Mouse (Mus musculus) inflammation-experienced regulatory T-cells, adult 6 months (primary cell): ENCODE results near the gene Atp1b2. TPM values are rescaled to one million over a fixed set of nuclear protein-coding genes. Genes with fewer than 3 reads are reported as not detected.

Experiments
- ATAC-seq: one replicate; pipeline ENCODE4 v1.8.0; 2017
- polyA plus RNA-seq, 3 experiments: library from polyadenylated mRNA; unstranded; fragments of 100-300 nt; shearing (Covaris generic); gene quantifications; one replicate each; pipeline ENCODE4 v1.2.1; 2017

The Atp1b2 gene
- polyA plus RNA-seq, 3 experiments from 2014 or later: 0.17 TPM; not detected in 2

- no peak for ATAC-seq
Observed at GRCm38 (mm10) chr11:69606832-69607231, 1.1 kb upstream of the Atp1b2 start.

GRCm38 (mm10) chr11:69606491-69606795 is 701 bp upstream of the Atp1b2 start:
- ATAC-seq: no peak

- peak; percentile 28 for ATAC-seq
Observed at GRCm38 (mm10) chr11:69604795-69605664, 712 bp downstream of the Atp1b2 start.

GRCm38 (mm10) chr11:69604347-69604746 is 1.4 kb downstream of the Atp1b2 start:
- no peak for ATAC-seq

GRCm38 (mm10) chr11:69603516-69603915 is 2.2 kb downstream of the Atp1b2 start:
- ATAC-seq: no peak

- no peak for ATAC-seq
Observed at GRCm38 (mm10) chr11:69601768-69602167, 4.0 kb downstream of the Atp1b2 start.

- no peak for ATAC-seq
Observed at GRCm38 (mm10) chr11:69600098-69600497, 5.6 kb downstream of the Atp1b2 start.

GRCm38 (mm10) chr11:69599436-69599835 is 6.3 kb downstream of the Atp1b2 start:
- ATAC-seq: no peak

- no peak for ATAC-seq
Observed at GRCm38 (mm10) chr11:69594853-69595252, 10.9 kb downstream of the Atp1b2 start.

- ATAC-seq: no peak
Observed at GRCm38 (mm10) chr11:69592799-69593198, 12.9 kb downstream of the Atp1b2 start.

- no peak for ATAC-seq
Observed at GRCm38 (mm10) chr11:69591899-69592637, 13.7 kb downstream of the Atp1b2 start.

- ATAC-seq: no peak
Observed at GRCm38 (mm10) chr11:69591424-69591823, 14.3 kb downstream of the Atp1b2 start.

GRCm38 (mm10) chr11:69590622-69591021 is 15.1 kb downstream of the Atp1b2 start:
- ATAC-seq: no peak

- no peak for ATAC-seq
Observed at GRCm38 (mm10) chr11:69589207-69589834, 16.4 kb downstream of the Atp1b2 start.

GRCm38 (mm10) chr11:69585718-69586325 is 19.9 kb downstream of the Atp1b2 start:
- no peak for ATAC-seq

- no peak for ATAC-seq
Observed at GRCm38 (mm10) chr11:69584937-69585336, 20.8 kb downstream of the Atp1b2 start.

- ATAC-seq: no peak
Observed at GRCm38 (mm10) chr11:69584008-69584407, 21.7 kb downstream of the Atp1b2 start.

- ATAC-seq: no peak
Observed at GRCm38 (mm10) chr11:69582230-69582805, 23.4 kb downstream of the Atp1b2 start.

GRCm38 (mm10) chr11:69581814-69582213 is 23.9 kb downstream of the Atp1b2 start:
- ATAC-seq: no peak

- ATAC-seq: peak; percentile 64
Observed at GRCm38 (mm10) chr11:69581147-69581688, 24.5 kb downstream of the Atp1b2 start.

- ATAC-seq: no peak
Observed at GRCm38 (mm10) chr11:69580572-69581146, 25.1 kb downstream of the Atp1b2 start.

- peak; percentile 63 for ATAC-seq
Observed at GRCm38 (mm10) chr11:69580091-69580514, 25.6 kb downstream of the Atp1b2 start, which contains the start of the genes Wrap53 and Trp53. Gene Wrap53 (minus strand): TSS chr11:69580255. Gene Trp53 (plus strand): TSS chr11:69580359.
